In the genomic region with DNA sequence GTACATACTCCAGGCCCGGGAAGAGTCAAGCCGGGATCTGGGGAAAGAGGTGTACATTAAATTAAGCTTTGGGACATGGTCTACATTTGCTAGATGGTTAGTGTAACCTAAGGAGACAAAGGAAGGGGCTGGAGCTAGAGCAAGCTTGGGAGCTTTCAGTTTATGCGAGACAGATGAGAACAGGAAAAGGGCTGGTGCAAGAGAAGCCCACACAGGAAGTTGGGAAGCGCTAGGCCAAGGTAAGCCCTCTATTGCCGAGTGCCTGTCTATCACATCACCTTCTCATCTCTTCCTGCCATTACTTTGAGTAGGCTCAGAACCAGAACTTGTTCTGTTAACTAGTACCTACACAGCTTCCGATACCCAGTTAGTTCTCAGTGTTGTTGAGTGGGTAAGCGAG, we compare ENCODE assay signal across 14 mouse cellular contexts.
DNase-seq lines count a peak whose midpoint lies in the region; ATAC-seq and TF ChIP-seq lines count a peak whose summit lies in the region.
"Had no signal": no experiment of that assay in that cellular context is flagged by ENCODE, and none has a peak within 500 bp of the region (broad histone marks: within the 10 kb centered on the region; RNA-seq: fewer than 3 reads in every experiment).

No protein-coding gene starts in this region.

- H3K36me3 ChIP-seq in lung, postnatal 0 days (ENCODE audit: insufficient read depth, low read length), result no peaks in the 10 kb centered on the region
- peaks cover 12% of the 10 kb centered on the region for H3K36me3 ChIP-seq in liver, embryonic 15.5 days (replicated peaks)
- no peaks in the 10 kb centered on the region for H3K36me3 ChIP-seq in midbrain, embryonic 11.5 days (ENCODE audit: control insufficient read depth, insufficient read depth, low read length)
- H3K36me3 ChIP-seq: intestine, embryonic 15.5 days had no signal

- no peak for DNase-seq in lung, postnatal 0 days (ENCODE audit: low spot score)
- no peak for DNase-seq in lung, postnatal 36 days
- peak; percentile 45 for DNase-seq in thymus, postnatal 25 days
- no peak for DNase-seq in midbrain, embryonic 11.5 days (ENCODE audit: low spot score, missing footprints)
- no peak for DNase-seq in adrenal gland, postnatal 10 days
- DNase-seq in adrenal gland, adult 2 months, result no peak
- DNase-seq: cerebellum, adult 2 months; heart, postnatal 14 days; kidney, postnatal 4 days; lung, postnatal 4 days; right cerebral cortex, postnatal 25 days had no signal

- 67% methylated on average over 7 of the region's 7 CpGs for WGBS in lung, postnatal 0 days
- WGBS in liver, embryonic 15.5 days (ENCODE audit: insufficient replicate concordance), result 29% methylated on average over 7 of the region's 7 CpGs
- 89% methylated on average over 7 of the region's 7 CpGs for WGBS in midbrain, embryonic 11.5 days

- H3K27ac ChIP-seq in lung, postnatal 0 days (ENCODE audit: low read length), result no peak overlapping the region; the same call in 1 of the 2 replicates
- peak overlapping the region; percentile 59 for H3K27ac ChIP-seq in liver, embryonic 15.5 days (replicated peaks)
- H3K27ac ChIP-seq in midbrain, embryonic 11.5 days (ENCODE audit: low read depth, low read length), result no peak overlapping the region
- H3K27ac ChIP-seq: intestine, embryonic 15.5 days had no signal

- H3K9ac ChIP-seq in lung, postnatal 0 days (replicated peaks; ENCODE audit: low read depth), result no peak overlapping the region
- no peak overlapping the region for H3K9ac ChIP-seq in liver, embryonic 15.5 days
- H3K9ac ChIP-seq in midbrain, embryonic 11.5 days (ENCODE audit: low read length), result no peak overlapping the region
- H3K9ac ChIP-seq: intestine, embryonic 15.5 days had no signal

- no peak for TF ChIP-seq CTCF in lung, postnatal 0 days (IDR thresholded peaks at IDR 0.05)

- H3K27me3 ChIP-seq in lung, postnatal 0 days (replicated peaks; ENCODE audit: insufficient read depth, low read length), result no peaks in the 10 kb centered on the region
- no peaks in the 10 kb centered on the region for H3K27me3 ChIP-seq in liver, embryonic 15.5 days
- H3K27me3 ChIP-seq in midbrain, embryonic 11.5 days (ENCODE audit: control insufficient read depth, insufficient read depth, low read length), result no peaks in the 10 kb centered on the region
- H3K27me3 ChIP-seq: intestine, embryonic 15.5 days had no signal

- ATAC-seq in lung, postnatal 0 days, result peak; percentile 23; the same call in 1 of the 2 replicates
- ATAC-seq in common myeloid progenitor, adult 5-6 weeks (replicated peaks; ENCODE audit: low read depth, poor library complexity, severe bottlenecking), result peak; percentile 67
- ATAC-seq in liver, embryonic 15.5 days (ENCODE audit: insufficient read depth), result no peak
- ATAC-seq in midbrain, embryonic 11.5 days (ENCODE audit: low FRiP score), result no peak
- ATAC-seq: intestine, embryonic 15.5 days had no signal

- 0 out of 2 replicates have a peak overlapping the region, but pooled peaks have one; percentile 5 for H3K4me2 ChIP-seq in lung, postnatal 0 days (replicated peaks; ENCODE audit: low read depth, low read length)
- no peak overlapping the region; the same call in 1 of the 2 replicates for H3K4me2 ChIP-seq in liver, embryonic 15.5 days
- H3K4me2 ChIP-seq in midbrain, embryonic 11.5 days, result no peak overlapping the region
- H3K4me2 ChIP-seq: intestine, embryonic 15.5 days had no signal

- H3K4me1 ChIP-seq in lung, postnatal 0 days (ENCODE audit: insufficient read depth, low read depth, low read length), result 0 out of 2 replicates have a peak, but pooled peaks cover 3% of the 10 kb centered on the region
- peaks cover 77% of the 10 kb centered on the region for H3K4me1 ChIP-seq in liver, embryonic 15.5 days (replicated peaks)
- H3K4me1 ChIP-seq in midbrain, embryonic 11.5 days (ENCODE audit: control insufficient read depth, insufficient read depth, low read length), result no peaks in the 10 kb centered on the region

- TF ChIP-seq EP300 in lung, postnatal 0 days (IDR thresholded peaks at IDR 0.05), result no peak

- no peaks in the 10 kb centered on the region for H3K9me3 ChIP-seq in lung, postnatal 0 days (ENCODE audit: low read length)
- no peaks in the 10 kb centered on the region for H3K9me3 ChIP-seq in liver, embryonic 15.5 days (replicated peaks)
- no peaks in the 10 kb centered on the region for H3K9me3 ChIP-seq in midbrain, embryonic 11.5 days (ENCODE audit: control insufficient read depth, low read length)
- H3K9me3 ChIP-seq: intestine, embryonic 15.5 days had no signal

- H3K4me3 ChIP-seq in lung, postnatal 0 days (ENCODE audit: low read depth, low read length), result no peak overlapping the region
- H3K4me3 ChIP-seq in liver, embryonic 15.5 days (replicated peaks), result no peak overlapping the region
- no peak overlapping the region for H3K4me3 ChIP-seq in midbrain, embryonic 11.5 days (ENCODE audit: low read depth, low read length)
- H3K4me3 ChIP-seq: intestine, embryonic 15.5 days had no signal

Comparison
In these comparisons a context has a peak if more than half of its experiments do, and no peak if none do; other contexts are left out.
1. ATAC-seq: peak in lung, postnatal 0 days (single experiment) and common myeloid progenitor, adult 5-6 weeks (single experiment); none in liver, embryonic 15.5 days (single experiment) and midbrain, embryonic 11.5 days (single experiment).